Mouse (Mus musculus): ENCODE measurements around the gene Ubiad1.

Ubiad1 gene

GRCm38 (mm10) chr4:148444250-148444967 lies at the start of gene Ubiad1:
TSS of gene Ubiad1 (minus strand) at chr4:148444771.
- peak; percentile 86 for DNase-seq (ENCODE audit: low spot score)

GRCm38 (mm10) chr4:148491448-148491847 lies 46.9 kb upstream of the Ubiad1 start:
- DNase-seq (ENCODE audit: low spot score), result peak; percentile 62

GRCm38 (mm10) chr4:148490502-148490901 lies 45.9 kb upstream of the Ubiad1 start:
- DNase-seq (ENCODE audit: low spot score), result peak; percentile 47

- no peak for DNase-seq (ENCODE audit: low spot score)
Observed at GRCm38 (mm10) chr4:148487841-148488240, 43.3 kb upstream of the Ubiad1 start.

GRCm38 (mm10) chr4:148484511-148484910 lies 39.9 kb upstream of the Ubiad1 start:
- no peak for DNase-seq (ENCODE audit: low spot score)

- no peak for DNase-seq (ENCODE audit: low spot score)
Observed at GRCm38 (mm10) chr4:148481557-148482168, 37.1 kb upstream of the Ubiad1 start.

GRCm38 (mm10) chr4:148480245-148480644 lies 35.7 kb upstream of the Ubiad1 start:
- DNase-seq (ENCODE audit: low spot score), result no peak

GRCm38 (mm10) chr4:148473496-148473895 lies 28.9 kb upstream of the Ubiad1 start:
- DNase-seq (ENCODE audit: low spot score), result no peak

- DNase-seq (ENCODE audit: low spot score), result no peak
Observed at GRCm38 (mm10) chr4:148472436-148473174, 28.0 kb upstream of the Ubiad1 start.

GRCm38 (mm10) chr4:148471363-148471806 lies 26.8 kb upstream of the Ubiad1 start:
- no peak for DNase-seq (ENCODE audit: low spot score)

- no peak for DNase-seq (ENCODE audit: low spot score)
Observed at GRCm38 (mm10) chr4:148469487-148470252, 25.1 kb upstream of the Ubiad1 start.

- DNase-seq (ENCODE audit: low spot score), result no peak
Observed at GRCm38 (mm10) chr4:148468396-148468795, 23.8 kb upstream of the Ubiad1 start.

GRCm38 (mm10) chr4:148466511-148467079 lies 22.0 kb upstream of the Ubiad1 start:
- DNase-seq (ENCODE audit: low spot score), result no peak

- DNase-seq (ENCODE audit: low spot score), result no peak
Observed at GRCm38 (mm10) chr4:148464869-148465268, 20.3 kb upstream of the Ubiad1 start.

GRCm38 (mm10) chr4:148464301-148464700 lies 19.7 kb upstream of the Ubiad1 start:
- DNase-seq (ENCODE audit: low spot score), result no peak

GRCm38 (mm10) chr4:148463208-148463960 lies 18.8 kb upstream of the Ubiad1 start:
- peak; percentile 64 for DNase-seq (ENCODE audit: low spot score)

GRCm38 (mm10) chr4:148462717-148463116 lies 18.1 kb upstream of the Ubiad1 start:
- DNase-seq (ENCODE audit: low spot score), result no peak

- DNase-seq (ENCODE audit: low spot score), result peak; percentile 29
Observed at GRCm38 (mm10) chr4:148461772-148462171, 17.2 kb upstream of the Ubiad1 start.

- DNase-seq (ENCODE audit: low spot score), result no peak
Observed at GRCm38 (mm10) chr4:148460656-148461284, 16.2 kb upstream of the Ubiad1 start.

GRCm38 (mm10) chr4:148455477-148456025 lies 11.0 kb upstream of the Ubiad1 start:
- no peak for DNase-seq (ENCODE audit: low spot score)

Data from MN1 (cell line).